Mouse (Mus musculus) neural tube, embryonic 14.5 days (tissue): ENCODE results near the gene Plpp7. TPM values are rescaled to one million over a fixed set of nuclear protein-coding genes. Genes with fewer than 3 reads are reported as not detected.
A peak's percentile ranks its signal among the peaks of the same experiment; 100 is the strongest.

Source experiments
- ATAC-seq: fragments of 200-750 bp; cut with Nextera tagmentation; 2 replicates; pipeline ENCODE4 v1.8.0; 2017; ENCODE audit warnings: low read depth, mild to moderate bottlenecking, moderate TSS enrichment, moderate library complexity
- H3K27ac ChIP-seq: fragments of 300-500 bp; sonication (generic); 2 replicates; pipeline ENCODE4 v1.5.1; 2014; ENCODE audit warnings: low read depth, mild to moderate bottlenecking, control low read depth, low read length, moderate library complexity, mixed read lengths
- H3K27me3 ChIP-seq: fragments of 300-500 bp; sonication (generic); 2 replicates; pipeline ENCODE4 v1.6.1; 2014; ENCODE audit warnings: low read length; ENCODE audit not compliant: control insufficient read depth, insufficient read depth
- H3K36me3 ChIP-seq: fragments of 300-500 bp; sonication (generic); 2 replicates; pipeline ENCODE4 v1.6.1; 2014; ENCODE audit warnings: low read length, mixed read lengths; ENCODE audit not compliant: control insufficient read depth, insufficient read depth
- H3K4me1 ChIP-seq: fragments of 300-500 bp; sonication (generic); 2 replicates; pipeline ENCODE4 v1.6.1; 2014; ENCODE audit warnings: low read length; ENCODE audit not compliant: control insufficient read depth, insufficient read depth
- H3K4me2 ChIP-seq: fragments of 300-500 bp; sonication (generic); 2 replicates; pipeline ENCODE4 v1.6.1; 2014; ENCODE audit warnings: mild to moderate bottlenecking, low read depth, low read length, control low read depth
- H3K4me3 ChIP-seq: fragments of 300-500 bp; sonication (generic); 2 replicates; pipeline ENCODE4 v1.5.1; 2014; ENCODE audit warnings: low read depth, low read length, control low read depth, mixed read lengths
- H3K9ac ChIP-seq: fragments of 300-500 bp; sonication (generic); replicated peaks from 2 replicates; pipeline ENCODE4 v1.6.1; 2014; ENCODE audit warnings: low read depth, mild to moderate bottlenecking, control low read depth, low read length, mixed read lengths
- H3K9me3 ChIP-seq: fragments of 300-500 bp; sonication (generic); 2 replicates; pipeline ENCODE4 v1.6.1; 2016; ENCODE audit warnings: low read length; ENCODE audit not compliant: control insufficient read depth
- WGBS: fragments of 180-500 bp; shearing (Covaris S2); extraction: QIAGEN DNeasy Blood & Tissue Kit; methylation state at CpG from one replicate; pipeline ENCODE4 v1.1.7; 2014; 5-methylcytosine and 5-hydroxymethylcytosine counted together
- polyA plus RNA-seq: library from polyadenylated mRNA; unstranded; fragments of >200 nt; fragmentation: Nextera tagmentation; extraction: Ambion mirVana; gene quantifications from 2 replicates; pipeline ENCODE4 v1.2.1, GENCODE M21; 2014

The Plpp7 gene
- 23.8 and 25.2 TPM in 2 replicates for polyA plus RNA-seq

DNA sequence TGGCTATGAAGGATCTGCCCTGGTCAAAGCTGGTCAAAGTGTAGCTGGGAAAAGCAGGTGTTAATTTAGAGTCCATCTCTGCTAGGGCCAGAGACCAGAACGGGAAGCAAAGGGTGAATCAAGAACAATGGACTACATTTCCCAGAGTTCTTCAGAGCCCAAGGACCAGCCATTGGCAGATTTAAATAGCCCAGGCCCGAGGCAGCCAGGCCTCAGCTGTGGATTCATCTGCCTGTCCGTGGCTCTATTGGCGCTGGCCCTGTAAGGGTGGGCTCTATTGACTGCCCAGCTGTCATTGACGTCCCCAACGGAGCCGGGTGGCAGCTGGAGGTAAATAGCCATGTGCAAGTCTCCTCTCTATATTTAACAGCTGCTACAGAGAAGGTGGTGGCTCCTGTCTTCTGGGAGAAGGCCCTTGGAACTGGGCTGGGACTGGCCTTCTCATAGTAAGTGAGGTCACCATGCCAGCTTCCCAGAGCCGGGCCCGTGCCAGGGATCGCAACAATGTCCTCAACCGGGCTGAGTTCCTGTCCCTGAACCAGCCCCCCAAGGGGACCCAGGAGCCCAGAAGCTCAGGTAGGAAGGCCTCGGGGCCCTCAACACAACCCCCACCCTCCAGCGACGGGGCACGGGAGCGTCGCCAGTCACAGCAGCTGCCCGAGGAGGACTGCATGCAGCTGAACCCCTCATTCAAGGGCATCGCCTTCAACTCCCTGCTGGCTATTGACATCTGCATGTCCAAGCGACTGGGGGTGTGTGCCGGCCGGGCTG, at the start of gene Plpp7:
TSS of gene Plpp7 (plus strand) at position 178 of the 771 bp plus-strand sequence.
- Histone ChIP-seq H3K27ac (peak within 1 kb of the TSS; percentile 80), H3K27me3 (no peaks in the 10 kb centered on the region), H3K36me3 (no peaks in the 10 kb centered on the region), H3K9me3 (no peaks in the 10 kb centered on the region), H3K4me1 (peaks cover 10% of the 10 kb centered on the region), H3K9ac (peak within 1 kb of the TSS; percentile 71), H3K4me3 (peak within 1 kb of the TSS; percentile 48), H3K4me2 (peak within 1 kb of the TSS; percentile 88)
- WGBS: 24% methylated on average over 22 of the region's 22 CpGs
- peak; percentile 95 for ATAC-seq

DNA sequence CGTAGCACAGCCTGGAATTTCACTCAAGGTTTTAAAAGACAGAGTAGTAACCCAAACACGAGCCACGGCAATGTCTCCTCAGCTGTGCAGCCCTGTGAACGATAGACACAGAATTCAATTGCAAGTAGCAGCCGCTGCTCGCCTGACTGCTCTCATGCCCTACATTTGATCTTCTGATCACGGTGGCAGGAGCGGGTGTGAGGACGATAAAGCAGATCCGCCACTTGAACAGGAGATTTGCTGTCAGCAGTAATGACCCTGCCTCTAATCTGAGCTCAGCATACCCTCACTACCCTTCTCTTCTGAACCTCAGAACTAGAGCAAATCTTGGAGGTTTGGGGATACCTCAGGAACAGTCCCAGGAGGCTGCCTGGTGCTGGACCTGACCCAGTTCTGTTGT, 49.3 kb upstream of the Plpp7 start:
- H3K9me3 ChIP-seq: no peaks in the 10 kb centered on the region
- ATAC-seq: no peak
- no peak overlapping the region for H3K27ac ChIP-seq
- no peaks in the 10 kb centered on the region for H3K27me3 ChIP-seq
- 86% methylated on average over 10 of the region's 10 CpGs for WGBS
- no peak overlapping the region for H3K4me2 ChIP-seq
- H3K4me3 ChIP-seq: no peak overlapping the region
- no peaks in the 10 kb centered on the region for H3K4me1 ChIP-seq
- peaks cover 42% of the 10 kb centered on the region for H3K36me3 ChIP-seq
- H3K9ac ChIP-seq: no peak overlapping the region

DNA sequence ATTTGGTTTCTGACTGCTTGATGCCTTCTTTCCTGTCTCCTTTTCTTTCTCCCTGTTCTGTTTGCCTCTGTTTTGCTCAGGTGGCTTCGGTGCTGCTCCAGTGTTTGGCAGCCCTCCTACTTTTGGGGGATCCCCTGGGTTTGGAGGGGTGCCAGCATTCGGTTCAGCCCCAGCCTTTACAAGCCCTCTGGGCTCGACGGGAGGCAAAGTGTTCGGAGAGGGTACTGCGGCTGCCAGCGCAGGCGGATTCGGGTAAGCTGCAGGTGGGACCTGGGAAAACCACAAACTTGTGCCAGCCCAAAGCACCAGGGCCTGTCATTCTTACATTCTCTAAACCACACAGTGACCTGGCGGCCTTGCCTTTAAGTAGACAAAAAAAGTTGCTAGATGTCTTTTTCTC, 48.0 kb upstream of the Plpp7 start:
- H3K4me2 ChIP-seq: no peak overlapping the region
- ATAC-seq: no peak
- no peaks in the 10 kb centered on the region for H3K9me3 ChIP-seq
- no peak overlapping the region for H3K9ac ChIP-seq
- H3K4me3 ChIP-seq: no peak overlapping the region
- H3K27ac ChIP-seq: no peak overlapping the region
- peaks cover 42% of the 10 kb centered on the region for H3K36me3 ChIP-seq
- 88% methylated on average over 10 of the region's 10 CpGs for WGBS
- no peaks in the 10 kb centered on the region for H3K4me1 ChIP-seq
- no peaks in the 10 kb centered on the region for H3K27me3 ChIP-seq

DNA sequence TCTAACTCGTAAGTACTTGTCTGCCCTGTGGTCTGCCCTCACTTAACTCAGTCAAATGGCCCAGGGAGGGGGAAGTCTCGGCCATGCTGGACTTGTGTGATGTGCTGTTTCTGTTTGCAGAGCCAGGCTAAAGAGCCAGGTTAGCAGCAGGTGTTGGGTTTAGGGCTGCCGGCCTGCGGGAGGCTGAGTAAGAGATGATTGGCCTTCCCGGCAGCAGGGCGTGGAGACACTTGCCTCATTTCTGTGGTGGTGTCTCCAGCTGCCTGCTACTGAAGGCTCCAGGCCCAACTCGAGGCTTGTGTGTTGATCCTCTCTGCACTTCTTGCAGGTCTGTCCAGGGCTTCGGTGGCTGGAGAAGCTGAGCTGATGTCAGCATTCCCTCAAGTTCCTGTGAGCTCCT, 43.5 kb upstream of the Plpp7 start:
- no peak overlapping the region for H3K27ac ChIP-seq
- H3K4me3 ChIP-seq: no peak overlapping the region
- H3K9me3 ChIP-seq: no peaks in the 10 kb centered on the region
- 97% methylated on average over 8 of the region's 8 CpGs for WGBS
- H3K4me2 ChIP-seq: no peak overlapping the region
- H3K27me3 ChIP-seq: no peaks in the 10 kb centered on the region
- peaks cover 26% of the 10 kb centered on the region for H3K36me3 ChIP-seq
- ATAC-seq: no peak
- no peaks in the 10 kb centered on the region for H3K4me1 ChIP-seq
- H3K9ac ChIP-seq: no peak overlapping the region

DNA sequence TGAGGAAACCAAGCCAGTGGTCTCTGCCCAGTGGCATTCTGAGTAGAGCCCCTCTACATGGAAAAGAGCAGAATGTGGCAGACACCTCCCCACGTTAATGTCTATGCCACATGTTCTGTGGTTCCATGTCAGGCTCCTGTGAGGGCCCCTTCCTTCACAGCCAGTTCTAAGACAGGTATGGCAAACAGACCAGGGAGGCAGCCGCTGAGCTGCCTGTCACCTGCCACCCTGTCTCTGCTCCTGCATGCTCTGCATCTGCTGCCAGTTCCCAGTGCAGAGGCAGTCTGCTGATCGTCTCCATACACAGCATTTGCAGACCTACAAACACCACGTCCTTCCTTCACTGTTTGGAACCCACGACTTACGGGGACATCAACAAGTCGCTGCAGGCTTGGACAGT, 42.9 kb upstream of the Plpp7 start:
- ATAC-seq: no peak
- Histone ChIP-seq H3K9ac (no peak overlapping the region), H3K4me3 (no peak overlapping the region), H3K4me2 (no peak overlapping the region), H3K36me3 (peaks cover 26% of the 10 kb centered on the region), H3K9me3 (no peaks in the 10 kb centered on the region), H3K27me3 (no peaks in the 10 kb centered on the region), H3K4me1 (no peaks in the 10 kb centered on the region), H3K27ac (no peak overlapping the region)
- WGBS: 95% methylated on average over 7 of the region's 7 CpGs

DNA sequence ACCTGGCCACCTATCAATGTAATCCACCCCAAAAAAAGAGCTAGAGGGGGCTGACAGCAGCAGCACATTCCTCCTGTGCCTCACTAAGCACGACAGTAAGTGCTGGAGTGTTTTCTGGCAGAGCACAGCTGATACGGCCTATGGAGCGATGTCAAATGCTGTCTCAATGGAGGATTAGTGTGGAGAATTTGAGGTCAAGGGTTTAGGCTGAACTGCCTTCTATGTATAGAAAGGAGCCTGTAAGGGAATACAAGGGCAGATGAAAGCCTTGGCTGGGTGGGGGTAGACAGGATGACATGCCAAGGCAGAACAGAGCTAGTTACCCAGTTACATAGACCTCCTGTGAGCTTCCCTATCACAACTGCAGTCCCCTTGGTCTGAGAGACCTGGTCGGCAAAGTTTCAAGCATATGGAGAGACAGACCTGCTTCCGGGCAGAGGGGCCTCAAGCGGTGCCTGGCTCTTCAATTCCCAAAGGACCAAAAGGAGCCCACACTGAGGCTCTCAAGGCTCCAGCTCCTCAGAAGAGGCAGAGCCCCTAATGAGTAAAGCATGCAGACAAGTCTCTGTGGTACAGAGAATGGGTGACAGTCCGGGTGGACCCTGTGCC, 39.9 kb upstream of the Plpp7 start:
- Histone ChIP-seq H3K4me2 (no peak overlapping the region), H3K4me3 (no peak overlapping the region), H3K36me3 (peaks cover 11% of the 10 kb centered on the region), H3K4me1 (no peaks in the 10 kb centered on the region), H3K9ac (no peak overlapping the region), H3K9me3 (no peaks in the 10 kb centered on the region), H3K27me3 (no peaks in the 10 kb centered on the region), H3K27ac (no peak overlapping the region)
- no peak for ATAC-seq
- 54% methylated on average over 7 of the region's 7 CpGs for WGBS

DNA sequence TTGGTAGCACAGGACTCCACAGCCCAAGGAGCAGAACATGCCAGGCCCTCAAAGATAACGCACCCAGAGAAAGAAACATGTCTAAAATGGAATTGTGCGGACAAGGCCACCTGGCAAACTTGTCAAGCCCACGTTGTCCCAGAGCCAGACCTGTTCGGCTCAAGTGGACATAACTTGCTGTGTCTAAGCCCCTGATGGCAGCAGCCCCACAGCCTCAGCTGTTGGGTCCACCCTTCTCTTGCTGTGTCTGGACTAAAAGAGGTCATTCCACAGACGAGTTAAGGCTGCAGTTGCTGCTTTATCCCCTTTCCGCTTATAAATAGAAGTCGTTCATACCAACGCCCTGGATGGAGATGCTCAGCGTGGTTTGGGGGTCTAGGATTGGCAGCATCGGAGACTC, 38.8 kb upstream of the Plpp7 start:
- ATAC-seq: no peak
- Histone ChIP-seq H3K27me3 (no peaks in the 10 kb centered on the region), H3K4me2 (no peak overlapping the region), H3K9ac (no peak overlapping the region), H3K9me3 (no peaks in the 10 kb centered on the region), H3K27ac (no peak overlapping the region), H3K4me1 (no peaks in the 10 kb centered on the region), H3K4me3 (no peak overlapping the region), H3K36me3 (peaks cover 11% of the 10 kb centered on the region)
- 92% methylated on average over 10 of the region's 10 CpGs for WGBS

DNA sequence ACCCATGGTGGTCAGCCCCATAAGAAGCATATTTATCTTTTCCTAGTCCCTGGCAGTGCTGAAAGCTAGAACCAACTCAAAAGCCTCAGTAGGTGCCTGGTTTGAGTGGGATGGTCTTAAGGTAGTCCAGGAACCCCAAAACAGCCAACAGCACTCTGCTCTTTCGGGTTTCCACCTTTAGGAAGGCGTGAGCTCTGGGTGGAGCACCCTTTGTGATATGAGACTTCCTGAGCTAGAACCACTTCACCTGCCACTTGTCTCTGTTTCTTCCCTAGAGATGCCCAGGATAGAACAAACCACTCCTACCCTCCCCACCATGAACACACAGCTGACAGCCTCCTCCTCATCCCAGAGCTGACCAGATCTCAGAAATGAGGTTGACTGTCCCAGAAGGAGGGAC, 38.0 kb upstream of the Plpp7 start:
- H3K4me2 ChIP-seq: no peak overlapping the region
- WGBS: 83% methylated on average over 2 of the region's 2 CpGs
- H3K9ac ChIP-seq: no peak overlapping the region
- H3K4me3 ChIP-seq: no peak overlapping the region
- H3K27ac ChIP-seq: no peak overlapping the region
- no peaks in the 10 kb centered on the region for H3K9me3 ChIP-seq
- peaks cover 3% of the 10 kb centered on the region for H3K36me3 ChIP-seq
- no peaks in the 10 kb centered on the region for H3K27me3 ChIP-seq
- no peaks in the 10 kb centered on the region for H3K4me1 ChIP-seq
- ATAC-seq: no peak

DNA sequence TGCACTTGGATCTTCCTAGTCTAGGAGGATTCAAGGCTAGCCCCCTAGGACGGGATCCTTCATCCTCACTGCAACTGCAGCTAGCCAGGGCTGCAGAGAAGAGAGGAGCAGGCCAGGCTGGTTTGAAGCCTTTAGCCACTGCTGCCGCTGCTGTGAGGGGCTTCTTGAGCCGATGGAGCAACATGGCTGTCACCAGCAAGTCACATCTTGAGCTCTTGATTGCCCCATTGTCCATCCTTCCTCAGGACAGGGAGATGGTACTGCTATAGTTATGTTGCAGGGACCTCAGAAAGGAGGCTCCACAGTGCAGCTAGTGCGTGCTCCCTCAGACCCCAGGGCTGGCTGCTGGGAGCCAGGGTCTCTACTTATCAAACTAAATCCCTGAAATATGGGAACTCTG, 37.5 kb upstream of the Plpp7 start:
- WGBS: 86% methylated on average over 4 of the region's 4 CpGs
- Histone ChIP-seq H3K36me3 (no peaks in the 10 kb centered on the region), H3K4me2 (no peak overlapping the region)

More for the DNA sequence above, 37.5 kb upstream of the Plpp7 start:
- Histone ChIP-seq H3K27ac (no peak overlapping the region), H3K4me3 (no peak overlapping the region), H3K4me1 (no peaks in the 10 kb centered on the region), H3K27me3 (no peaks in the 10 kb centered on the region), H3K9ac (no peak overlapping the region), H3K9me3 (no peaks in the 10 kb centered on the region)
- ATAC-seq: no peak
